In genomic region chr17:31075471-31075870, GRCm38 (mm10) we compare ENCODE assay signal across 13 mouse cellular contexts. TPM values are rescaled to one million over a fixed set of nuclear protein-coding genes. Genes with fewer than 3 reads are reported as not detected.
DNase-seq lines count a peak whose midpoint lies in the region; ATAC-seq and TF ChIP-seq lines count a peak whose summit lies in the region.
"Had no signal": no experiment of that assay in that cellular context is flagged by ENCODE, and none has a peak within 500 bp of the region (broad histone marks: within the 10 kb centered on the region; RNA-seq: fewer than 3 reads in every experiment).

No protein-coding gene starts in this region.

- no peak for ATAC-seq in kidney, postnatal 0 days (replicated peaks; ENCODE audit: low FRiP score, low read depth)
- no peak for ATAC-seq in kidney, embryonic 16.5 days (ENCODE audit: low FRiP score, low TSS enrichment)
- no peak for ATAC-seq in liver, embryonic 15.5 days (ENCODE audit: insufficient read depth)
- ATAC-seq: forebrain, embryonic 16.5 days had no signal

- H3K4me2 ChIP-seq in kidney, postnatal 0 days (ENCODE audit: low read length) = no peak overlapping the region
- H3K4me2 ChIP-seq in kidney, embryonic 16.5 days (replicated peaks; ENCODE audit: low read depth, low read length) = no peak overlapping the region
- H3K4me2 ChIP-seq in liver, embryonic 15.5 days = no peak overlapping the region

- H3K27ac ChIP-seq in kidney, postnatal 0 days = peak overlapping the region; percentile 64
- H3K27ac ChIP-seq in kidney, embryonic 16.5 days (ENCODE audit: low read length) = no peak overlapping the region
- H3K27ac ChIP-seq in liver, embryonic 15.5 days (replicated peaks) = peak overlapping the region; percentile 81; the same call in 1 of the 2 replicates
- H3K27ac ChIP-seq: midbrain, embryonic 10.5 days had no signal

- H3K27me3 ChIP-seq in kidney, postnatal 0 days (ENCODE audit: insufficient read depth, low read length) = no peaks in the 10 kb centered on the region
- H3K27me3 ChIP-seq in kidney, embryonic 16.5 days (ENCODE audit: insufficient read depth, low read length) = no peaks in the 10 kb centered on the region
- H3K27me3 ChIP-seq in liver, embryonic 15.5 days = no peaks in the 10 kb centered on the region

- WGBS in kidney, postnatal 0 days = 59% methylated on average over 5 of the region's 5 CpGs
- 58% methylated on average over 5 of the region's 5 CpGs for WGBS in kidney, embryonic 16.5 days
- 77% methylated on average over 5 of the region's 5 CpGs for WGBS in liver, embryonic 15.5 days (ENCODE audit: insufficient replicate concordance)

- H3K4me3 ChIP-seq in kidney, postnatal 0 days (replicated peaks; ENCODE audit: low read depth, low read length) = no peak overlapping the region
- no peak overlapping the region for H3K4me3 ChIP-seq in kidney, embryonic 16.5 days (ENCODE audit: low read length)
- H3K4me3 ChIP-seq in liver, embryonic 15.5 days (replicated peaks) = no peak overlapping the region
- H3K4me3 ChIP-seq: midbrain, embryonic 10.5 days had no signal

- H3K9me3 ChIP-seq in kidney, postnatal 0 days (replicated peaks; ENCODE audit: low read length) = no peaks in the 10 kb centered on the region
- H3K9me3 ChIP-seq in kidney, embryonic 16.5 days (ENCODE audit: low read length) = no peaks in the 10 kb centered on the region
- H3K9me3 ChIP-seq in liver, embryonic 15.5 days (replicated peaks) = no peaks in the 10 kb centered on the region
- H3K9me3 ChIP-seq: midbrain, embryonic 10.5 days had no signal

- no peaks in the 10 kb centered on the region for H3K36me3 ChIP-seq in kidney, postnatal 0 days (ENCODE audit: insufficient read depth, low read length)
- H3K36me3 ChIP-seq in kidney, embryonic 16.5 days (ENCODE audit: insufficient read depth, low read length) = no peaks in the 10 kb centered on the region
- no peaks in the 10 kb centered on the region for H3K36me3 ChIP-seq in liver, embryonic 15.5 days (replicated peaks)
- H3K36me3 ChIP-seq: midbrain, embryonic 10.5 days had no signal

- no peak for TF ChIP-seq CTCF in kidney, postnatal 0 days (IDR thresholded peaks at IDR 0.05; ENCODE audit: low read depth)

- DNase-seq in kidney, postnatal 0 days (ENCODE audit: low spot score) = no peak
- DNase-seq in thymus, postnatal 14 days = peak; percentile 31
- no peak for DNase-seq in thymus, adult 18-20 months
- DNase-seq in ovary, postnatal 36 days (ENCODE audit: low spot score) = no peak
- no peak for DNase-seq in cerebellum, adult 11 months
- DNase-seq: adrenal gland, postnatal 25 days; left cerebral cortex, postnatal 4 days; retina, postnatal 1 day; thymus, postnatal 25 days had no signal

- H3K4me1 ChIP-seq in kidney, postnatal 0 days (replicated peaks; ENCODE audit: insufficient read depth, low read length) = peaks cover 54% of the 10 kb centered on the region
- H3K4me1 ChIP-seq in kidney, embryonic 16.5 days (ENCODE audit: insufficient read depth, low read length) = peaks cover 63% of the 10 kb centered on the region
- H3K4me1 ChIP-seq in liver, embryonic 15.5 days (replicated peaks) = peaks cover 84% of the 10 kb centered on the region

- H3K9ac ChIP-seq in kidney, postnatal 0 days (ENCODE audit: low read depth, low read length) = no peak overlapping the region
- no peak overlapping the region for H3K9ac ChIP-seq in kidney, embryonic 16.5 days (replicated peaks; ENCODE audit: low read length)
- H3K9ac ChIP-seq in liver, embryonic 15.5 days = no peak overlapping the region

RNA-seq across cellular contexts. Expression of gene Abcg1, which starts 18.0 kb away (rescaled TPM):
- polyA plus RNA-seq in kidney, postnatal 0 days (2015; fragmentation: Nextera tagmentation; extraction: Ambion mirVana) = 8.5 and 8.8 TPM in 2 replicates
- polyA plus RNA-seq in kidney, embryonic 16.5 days (2015; fragmentation: Nextera tagmentation; extraction: Ambion mirVana) = 8.5 and 9.2 TPM in 2 replicates
- polyA plus RNA-seq in liver, embryonic 15.5 days (2015; fragmentation: Nextera tagmentation; extraction: Ambion mirVana) = 9.3 and 10.2 TPM in 2 replicates

RNA-seq across cellular contexts. Expression of gene Tff3, which starts 54.0 kb away (rescaled TPM):
- polyA plus RNA-seq in kidney, postnatal 0 days (2015; fragmentation: Nextera tagmentation; extraction: Ambion mirVana) = 0.52 and 1.1 TPM in 2 replicates
- 0.36 and 0.41 TPM in 2 replicates for polyA plus RNA-seq in kidney, embryonic 16.5 days (2015; fragmentation: Nextera tagmentation; extraction: Ambion mirVana)
- polyA plus RNA-seq in liver, embryonic 15.5 days (2015; fragmentation: Nextera tagmentation; extraction: Ambion mirVana) = 74.3 and 97.3 TPM in 2 replicates
- polyA plus RNA-seq: forebrain, embryonic 16.5 days had no signal

Comparison
In these comparisons a context has a peak if more than half of its experiments do, and no peak if none do; other contexts are left out.
1. RNA of gene Tff3, which starts 54.0 kb away (polyA plus RNA-seq): 74.3 to 97.3 TPM in liver, embryonic 15.5 days; 0.52 to 1.1 TPM in kidney, postnatal 0 days and 0.36 to 0.41 TPM in kidney, embryonic 16.5 days; every median in the first group is over 10 times any median in the second.